Mouse (Mus musculus) megakaryocyte-erythroid progenitor cell, adult 5-6 weeks (primary cell): ENCODE data around the gene Sgpl1. TPM values are rescaled to one million over a fixed set of nuclear protein-coding genes. Genes with fewer than 3 reads are reported as not detected.

Source experiments
- ATAC-seq: replicated peaks from 2 replicates; pipeline ENCODE4 v1.8.0; 2016; ENCODE audit warnings: mild to moderate bottlenecking, inconsistent platforms; ENCODE audit not compliant: severe bottlenecking, poor library complexity, low FRiP score, low TSS enrichment
- total RNA-seq, 2 experiments: library from RNA; stranded (forward) in 1 of 2; stranded (reverse) in 1 of 2; fragments of 200-1000, 215-1000 nt in 1 of 2; fragments of >200 nt in 1 of 2; fragmentation: Nextera tagmentation in 1 of 2; gene quantifications; 2 replicates each; pipeline ENCODE4 v1.2.3; 2014 to 2017

The Sgpl1 gene
- total RNA-seq, 2 experiments from 2014 or later: 18.2 to 25.2 TPM

GRCm38 (mm10) chr10:61091866-61092265, 55.6 kb downstream of the Sgpl1 start:
- no peak for ATAC-seq

- peak; percentile 81 for ATAC-seq
Measured at GRCm38 (mm10) chr10:61089170-61090142, 58.0 kb downstream of the Sgpl1 start, which contains the start of gene Pcbd1. TSS of gene Pcbd1 (plus strand) at chr10:61089331.

- ATAC-seq: no peak
Measured at GRCm38 (mm10) chr10:61088468-61088867, 59.0 kb downstream of the Sgpl1 start.

- ATAC-seq: no peak
Measured at GRCm38 (mm10) chr10:61086502-61086901, 61.0 kb downstream of the Sgpl1 start.

GRCm38 (mm10) chr10:61085364-61085763, 62.1 kb downstream of the Sgpl1 start:
- no peak for ATAC-seq

GRCm38 (mm10) chr10:61080931-61081255, 66.6 kb downstream of the Sgpl1 start:
- no peak for ATAC-seq

- ATAC-seq: peak; percentile 100
Measured at GRCm38 (mm10) chr10:61080227-61080930, 67.1 kb downstream of the Sgpl1 start.

GRCm38 (mm10) chr10:61075607-61076006, 71.9 kb downstream of the Sgpl1 start:
- ATAC-seq: no peak

GRCm38 (mm10) chr10:61074643-61075042, 72.9 kb downstream of the Sgpl1 start:
- no peak for ATAC-seq

GRCm38 (mm10) chr10:61072324-61072723, 75.2 kb downstream of the Sgpl1 start:
- ATAC-seq: peak; percentile 53; the same call in 1 of the 2 replicates

GRCm38 (mm10) chr10:61069248-61069647, 78.3 kb downstream of the Sgpl1 start:
- ATAC-seq: no peak

GRCm38 (mm10) chr10:61068436-61069192, 78.9 kb downstream of the Sgpl1 start:
- peak; percentile 72 for ATAC-seq

- no peak for ATAC-seq
Measured at GRCm38 (mm10) chr10:61065287-61066005, 82.1 kb downstream of the Sgpl1 start.

GRCm38 (mm10) chr10:61064635-61065034, 82.9 kb downstream of the Sgpl1 start:
- no peak for ATAC-seq

- ATAC-seq: no peak
Measured at GRCm38 (mm10) chr10:61063271-61063864, 84.1 kb downstream of the Sgpl1 start.

GRCm38 (mm10) chr10:61059543-61060110, 87.9 kb downstream of the Sgpl1 start:
- ATAC-seq: no peak

- ATAC-seq: no peak
Measured at GRCm38 (mm10) chr10:61059101-61059500, 88.4 kb downstream of the Sgpl1 start.

GRCm38 (mm10) chr10:61056661-61057060, 90.8 kb downstream of the Sgpl1 start:
- no peak for ATAC-seq
